Mouse (Mus musculus) heart, embryonic 11.5 days (tissue): ENCODE results near the gene Adamtsl3. TPM values are rescaled to one million over a fixed set of nuclear protein-coding genes. Genes with fewer than 3 reads are reported as not detected.
"Not testable (repeated sequence)": the region's sequence is repeated elsewhere in the genome, so short reads cannot be mapped to it uniquely, and the experiment has no call there.

Source experiments
- ATAC-seq: fragments of 200-750 bp; cut with Nextera tagmentation; replicated peaks from 2 replicates; pipeline ENCODE4 v1.8.0; 2017; ENCODE audit warnings: moderate library complexity; ENCODE audit not compliant: insufficient number of reproducible peaks, low FRiP score, low TSS enrichment
- H3K27ac ChIP-seq: fragments of 300-500 bp; sonication (generic); 2 replicates; pipeline ENCODE4 v1.5.1; 2014; ENCODE audit warnings: mild to moderate bottlenecking, low read depth, low read length
- H3K27me3 ChIP-seq: fragments of 300-500 bp; sonication (generic); 2 replicates; pipeline ENCODE4 v1.6.1; 2014; ENCODE audit warnings: mild to moderate bottlenecking, low read length, mixed read lengths; ENCODE audit not compliant: control insufficient read depth, insufficient read depth
- H3K36me3 ChIP-seq: fragments of 300-500 bp; sonication (generic); 2 replicates; pipeline ENCODE4 v1.6.1; 2014; ENCODE audit warnings: mild to moderate bottlenecking, low read length, moderate library complexity, mixed read lengths; ENCODE audit not compliant: control insufficient read depth, insufficient read depth
- H3K4me1 ChIP-seq: fragments of 300-500 bp; sonication (generic); 2 replicates; pipeline ENCODE4 v1.6.1; 2014; ENCODE audit warnings: low read length; ENCODE audit not compliant: control insufficient read depth, insufficient read depth
- H3K4me2 ChIP-seq: fragments of 300-500 bp; sonication (generic); 2 replicates; pipeline ENCODE4 v1.6.1; 2014; ENCODE audit warnings: mild to moderate bottlenecking, moderate library complexity
- H3K4me3 ChIP-seq: fragments of 300-500 bp; sonication (generic); 2 replicates; pipeline ENCODE4 v1.5.1; 2014; ENCODE audit warnings: low read depth, low read length
- H3K9ac ChIP-seq: fragments of 300-500 bp; sonication (generic); 2 replicates; pipeline ENCODE4 v1.6.1; 2014; ENCODE audit warnings: mild to moderate bottlenecking, low read depth, low read length, moderate library complexity
- H3K9me3 ChIP-seq: fragments of 300-500 bp; sonication (generic); replicated peaks from 2 replicates; pipeline ENCODE4 v1.6.1; 2016; ENCODE audit warnings: low read length; ENCODE audit not compliant: control insufficient read depth
- WGBS: fragments of 180-500 bp; shearing (Covaris S2); extraction: QIAGEN DNeasy Blood & Tissue Kit; methylation state at CpG from one replicate; pipeline ENCODE4 v1.1.7; 2014; ENCODE audit not compliant: insufficient replicate concordance; 5-methylcytosine and 5-hydroxymethylcytosine counted together
- polyA plus RNA-seq: library from polyadenylated mRNA; unstranded; fragments of >200 nt; fragmentation: Nextera tagmentation; extraction: Ambion mirVana; gene quantifications from 2 replicates; pipeline ENCODE4 v1.2.1, GENCODE M21; 2014

Gene Adamtsl3
- polyA plus RNA-seq, 1 experiment from 2014 or later: 0.57 TPM

GRCm38 (mm10) chr7:82416653-82417052 lies 81.2 kb downstream of the Adamtsl3 start:
- 64% methylated on average over 6 of the region's 6 CpGs for WGBS
- Histone ChIP-seq H3K4me1 (no peaks in the 10 kb centered on the region), H3K27ac (no peak overlapping the region), H3K27me3 (no peaks in the 10 kb centered on the region), H3K4me2 (no peak overlapping the region), H3K4me3 (no peak overlapping the region), H3K9ac (no peak overlapping the region), H3K9me3 (no peaks in the 10 kb centered on the region), H3K36me3 (no peaks in the 10 kb centered on the region)
- no peak for ATAC-seq

- no peak overlapping the region for H3K9ac ChIP-seq
- no peaks in the 10 kb centered on the region for H3K36me3 ChIP-seq
- WGBS: 74% methylated on average over 4 of the region's 4 CpGs
- no peak overlapping the region for H3K27ac ChIP-seq
- H3K4me2 ChIP-seq: no peak overlapping the region
- H3K9me3 ChIP-seq: no peaks in the 10 kb centered on the region
- H3K4me3 ChIP-seq: no peak overlapping the region
- H3K27me3 ChIP-seq: no peaks in the 10 kb centered on the region
- ATAC-seq: no peak
- peaks cover 2% of the 10 kb centered on the region for H3K4me1 ChIP-seq
Observed at GRCm38 (mm10) chr7:82417053-82417452, 81.6 kb downstream of the Adamtsl3 start.

GRCm38 (mm10) chr7:82420329-82421052 lies 85.0 kb downstream of the Adamtsl3 start:
- H3K27me3 ChIP-seq, H3K9me3 ChIP-seq, H3K4me3 ChIP-seq, ATAC-seq, H3K4me2 ChIP-seq, H3K27ac ChIP-seq, H3K9ac ChIP-seq, H3K36me3 ChIP-seq: not testable (repeated sequence)
- 78% methylated on average over 6 of the region's 6 CpGs for WGBS
- H3K4me1 ChIP-seq: peaks cover 16% of the 10 kb centered on the region

GRCm38 (mm10) chr7:82422561-82422960 lies 87.1 kb downstream of the Adamtsl3 start:
- Histone ChIP-seq H3K27ac (peak overlapping the region; percentile 68), H3K9ac (no peak overlapping the region), H3K4me3 (no peak overlapping the region), H3K4me1 (peaks cover 16% of the 10 kb centered on the region), H3K9me3 (no peaks in the 10 kb centered on the region), H3K4me2 (no peak overlapping the region), H3K36me3 (no peaks in the 10 kb centered on the region), H3K27me3 (no peaks in the 10 kb centered on the region)
- peak; percentile 69 for ATAC-seq
- WGBS: 11% methylated on average over 3 of the region's 3 CpGs

- H3K9me3 ChIP-seq: no peaks in the 10 kb centered on the region
- peaks cover 16% of the 10 kb centered on the region for H3K4me1 ChIP-seq
- H3K27ac ChIP-seq: peak overlapping the region; percentile 22; the same call in 1 of the 2 replicates
- no peak overlapping the region for H3K4me2 ChIP-seq
- H3K4me3 ChIP-seq: no peak overlapping the region
- ATAC-seq: no peak
- no peaks in the 10 kb centered on the region for H3K36me3 ChIP-seq
- 85% methylated on average over 2 of the region's 2 CpGs for WGBS
- H3K9ac ChIP-seq: no peak overlapping the region
- no peaks in the 10 kb centered on the region for H3K27me3 ChIP-seq
Observed at GRCm38 (mm10) chr7:82423602-82424001, 88.1 kb downstream of the Adamtsl3 start.

- Histone ChIP-seq H3K4me3 (no peak overlapping the region), H3K4me2 (no peak overlapping the region), H3K27ac (no peak overlapping the region), H3K4me1 (peaks cover 16% of the 10 kb centered on the region), H3K9ac (no peak overlapping the region), H3K9me3 (no peaks in the 10 kb centered on the region), H3K36me3 (no peaks in the 10 kb centered on the region), H3K27me3 (no peaks in the 10 kb centered on the region)
- WGBS: 95% methylated on average over 1 of the region's 1 CpGs
- ATAC-seq: no peak
Observed at GRCm38 (mm10) chr7:82424281-82424680, 88.8 kb downstream of the Adamtsl3 start.

- ATAC-seq: no peak
- Histone ChIP-seq H3K36me3 (no peaks in the 10 kb centered on the region), H3K27ac (no peak overlapping the region), H3K4me3 (no peak overlapping the region), H3K9ac (no peak overlapping the region), H3K4me2 (peak overlapping the region; percentile 38), H3K9me3 (no peaks in the 10 kb centered on the region), H3K4me1 (peaks cover 16% of the 10 kb centered on the region), H3K27me3 (no peaks in the 10 kb centered on the region)
- 37% methylated on average over 11 of the region's 11 CpGs for WGBS
Observed at GRCm38 (mm10) chr7:82425374-82425773, 89.9 kb downstream of the Adamtsl3 start.

GRCm38 (mm10) chr7:82429447-82429846 lies 94.0 kb downstream of the Adamtsl3 start:
- Histone ChIP-seq H3K36me3 (no peaks in the 10 kb centered on the region), H3K9ac (no peak overlapping the region), H3K9me3 (no peaks in the 10 kb centered on the region), H3K27me3 (no peaks in the 10 kb centered on the region), H3K4me2 (no peak overlapping the region), H3K4me1 (no peaks in the 10 kb centered on the region), H3K27ac (no peak overlapping the region), H3K4me3 (no peak overlapping the region)
- WGBS: 48% methylated on average over 4 of the region's 4 CpGs
- ATAC-seq: no peak

GRCm38 (mm10) chr7:82431572-82431971 lies 96.1 kb downstream of the Adamtsl3 start:
- WGBS: 42% methylated on average over 2 of the region's 2 CpGs
- ATAC-seq: no peak
- no peak overlapping the region for H3K27ac ChIP-seq
- no peaks in the 10 kb centered on the region for H3K9me3 ChIP-seq
- no peaks in the 10 kb centered on the region for H3K4me1 ChIP-seq
- no peaks in the 10 kb centered on the region for H3K36me3 ChIP-seq
- H3K27me3 ChIP-seq: no peaks in the 10 kb centered on the region
- no peak overlapping the region for H3K9ac ChIP-seq
- H3K4me2 ChIP-seq: no peak overlapping the region
- H3K4me3 ChIP-seq: no peak overlapping the region
